Mouse (Mus musculus): ENCODE results near the gene Lman2l. TPM values are rescaled to one million over a fixed set of nuclear protein-coding genes. Genes with fewer than 3 reads are reported as not detected.

Gene Lman2l
- total RNA-seq, 2 experiments from 2014 or later, result 19.9 to 20.8 TPM

GRCm38 (mm10) chr1:36371934-36372845, 72.9 kb downstream of the Lman2l start, which contains the start of gene Fer1l5:
Gene Fer1l5, plus strand, starts transcription at chr1:36372291.
- no peak for DNase-seq
- intact Hi-C loops (cut with DNase I), result no loop called here

DNA sequence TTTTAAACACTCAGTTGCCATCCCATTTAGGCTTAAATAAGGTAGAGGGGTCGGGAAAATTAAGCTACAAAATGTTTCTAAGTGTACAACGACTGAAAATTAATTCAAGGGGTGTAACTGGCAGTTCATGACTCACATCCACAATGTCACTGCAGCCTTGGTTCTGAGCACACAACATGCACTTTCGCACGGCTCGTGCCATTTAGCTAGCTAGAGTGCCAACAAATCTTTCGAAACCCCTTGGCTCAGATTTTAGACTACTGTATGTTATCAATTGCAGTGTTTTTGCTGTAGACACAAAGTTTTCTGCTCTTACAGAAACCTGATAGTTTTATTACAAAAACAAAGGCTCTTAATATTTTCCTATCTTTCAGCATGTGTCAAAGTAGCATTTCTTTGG, 74.2 kb downstream of the Lman2l start:
- intact Hi-C loops (cut with DNase I), result no loop called here
- no peak for DNase-seq

Other genes starting within 250 kb of the Lman2l start
- 10 to 100 TPM; 26.5 to 30.9 TPM for gene Uggt1, start 200.6 kb downstream of the Lman2l start, total RNA-seq (2021)
- 1 to 10 TPM; 2.6 to 2.9 TPM for gene Neurl3, start 170.6 kb downstream of the Lman2l start, total RNA-seq (2021)
- 10 to 100 TPM in 1 of 2 experiments, 1 to 10 TPM in 1; 9.1 to 11.4 TPM for gene Arid5a, start 137.5 kb downstream of the Lman2l start, total RNA-seq (2021)
- gene Kansl3, start 76.1 kb downstream of the Lman2l start, total RNA-seq (2021), result 10 to 100 TPM; 58.8 to 60.5 TPM
- not detected for gene Fer1l5, start 73.0 kb downstream of the Lman2l start, total RNA-seq (2021)
- gene Cnnm4, start 26.3 kb upstream of the Lman2l start, total RNA-seq (2021), result 1 to 10 TPM; 3.4 to 4.1 TPM
- 10 to 100 TPM; 12.9 to 15.6 TPM for gene Cnnm3, start 66.6 kb upstream of the Lman2l start, total RNA-seq (2021)
- 100 to 1,000 TPM; 101 to 170 TPM for gene Ankrd23, start 91.6 kb upstream of the Lman2l start, total RNA-seq (2021)
- 10 to 100 TPM; 52.6 to 94.6 TPM for gene Gm42417, start 94.2 kb upstream of the Lman2l start, total RNA-seq (2021)
- gene Ankrd39, start 102.2 kb upstream of the Lman2l start, total RNA-seq (2021), result 10 to 100 TPM; 10.4 to 11.9 TPM
- 10 to 100 TPM; 19.4 to 20.0 TPM for gene Sema4c, start 113.1 kb upstream of the Lman2l start, total RNA-seq (2021)
- gene Fam178b, start 237.9 kb upstream of the Lman2l start, total RNA-seq (2021), result under 1 TPM; 0.67 to 0.73 TPM
- gene Cox5b, start 246.2 kb upstream of the Lman2l start, total RNA-seq (2021), result 1,000 to 10,000 TPM; 2,156 to 2,164 TPM

Measured in heart, postnatal 14 days (tissue).